Mouse (Mus musculus) heart, embryonic 14.5 days (tissue): Measurements from ENCODE around the gene Rap1a. TPM values are rescaled to one million over a fixed set of nuclear protein-coding genes. Genes with fewer than 3 reads are reported as not detected.

Experiments
- ATAC-seq: fragments of 200-750 bp; cut with Nextera tagmentation; 2 replicates; pipeline ENCODE4 v1.8.0; 2017; ENCODE audit warnings: low read depth, moderate TSS enrichment; ENCODE audit not compliant: insufficient number of reproducible peaks, insufficient read depth, low FRiP score
- H3K27ac ChIP-seq, 2 experiments: fragments of 200-500 bp in 1 of 2; fragments of 300-500 bp in 1 of 2; sonication (generic) in 1 of 2; replicated peaks in 1 of 2; 2 replicates each; pipeline ENCODE4 v1.5.1; 2012 to 2014; ENCODE audit warnings: low read depth in 2 of 2, low read length in 2 of 2, control low read depth in 1 of 2, mild to moderate bottlenecking in 1 of 2, mixed read lengths in 1 of 2; ENCODE audit not compliant: control insufficient read depth in 1 of 2, insufficient read depth in 1 of 2
- H3K27me3 ChIP-seq: fragments of 300-500 bp; sonication (generic); 2 replicates; pipeline ENCODE4 v1.6.1; 2014; ENCODE audit warnings: mild to moderate bottlenecking, low read length, control low read depth; ENCODE audit not compliant: control insufficient read depth, insufficient read depth
- H3K36me3 ChIP-seq: fragments of 300-500 bp; sonication (generic); 2 replicates; pipeline ENCODE4 v1.6.1; 2014; ENCODE audit warnings: mild to moderate bottlenecking, control low read depth, low read length, mixed read lengths; ENCODE audit not compliant: control insufficient read depth, insufficient read depth
- H3K4me1 ChIP-seq, 2 experiments: fragments of 200-500 bp in 1 of 2; fragments of 300-500 bp in 1 of 2; sonication (generic) in 1 of 2; 2 replicates each; pipeline ENCODE4 v1.6.1; 2012 to 2014; ENCODE audit warnings: low read length in 2 of 2, control low read depth in 1 of 2, mixed read lengths in 1 of 2; ENCODE audit not compliant: control insufficient read depth in 2 of 2, insufficient read depth in 2 of 2
- H3K4me2 ChIP-seq: fragments of 300-500 bp; sonication (generic); 2 replicates; pipeline ENCODE4 v1.6.1; 2014; ENCODE audit warnings: mild to moderate bottlenecking, low read length
- H3K4me3 ChIP-seq, 2 experiments: fragments of 200-500 bp in 1 of 2; fragments of 300-500 bp in 1 of 2; sonication (generic) in 1 of 2; 2 replicates each; pipeline ENCODE4 v1.5.1; 2012 to 2014; ENCODE audit warnings: low read length in 2 of 2, mild to moderate bottlenecking in 2 of 2, control low read depth in 1 of 2, low read depth in 1 of 2, moderate library complexity in 1 of 2; ENCODE audit not compliant: control insufficient read depth in 1 of 2, insufficient read depth in 1 of 2
- H3K9ac ChIP-seq: fragments of 300-500 bp; sonication (generic); 2 replicates; pipeline ENCODE4 v1.6.1; 2014; ENCODE audit warnings: mild to moderate bottlenecking, low read length
- H3K9me3 ChIP-seq: fragments of 300-500 bp; sonication (generic); 2 replicates; pipeline ENCODE4 v1.6.1; 2016; ENCODE audit warnings: low read length, control low read depth; ENCODE audit not compliant: control insufficient read depth
- WGBS: fragments of 180-500 bp; shearing (Covaris S2); extraction: QIAGEN DNeasy Blood & Tissue Kit; methylation state at CpG from one replicate; pipeline ENCODE4 v1.1.7; 2014; 5-methylcytosine and 5-hydroxymethylcytosine counted together
- polyA plus RNA-seq: library from polyadenylated mRNA; unstranded; fragments of >200 nt; fragmentation: Nextera tagmentation; extraction: Ambion mirVana; gene quantifications from 2 replicates; pipeline ENCODE4 v1.2.1, GENCODE M21; 2014

Gene Rap1a
- polyA plus RNA-seq, 1 experiment from 2014 or later = 77.3 TPM

DNA sequence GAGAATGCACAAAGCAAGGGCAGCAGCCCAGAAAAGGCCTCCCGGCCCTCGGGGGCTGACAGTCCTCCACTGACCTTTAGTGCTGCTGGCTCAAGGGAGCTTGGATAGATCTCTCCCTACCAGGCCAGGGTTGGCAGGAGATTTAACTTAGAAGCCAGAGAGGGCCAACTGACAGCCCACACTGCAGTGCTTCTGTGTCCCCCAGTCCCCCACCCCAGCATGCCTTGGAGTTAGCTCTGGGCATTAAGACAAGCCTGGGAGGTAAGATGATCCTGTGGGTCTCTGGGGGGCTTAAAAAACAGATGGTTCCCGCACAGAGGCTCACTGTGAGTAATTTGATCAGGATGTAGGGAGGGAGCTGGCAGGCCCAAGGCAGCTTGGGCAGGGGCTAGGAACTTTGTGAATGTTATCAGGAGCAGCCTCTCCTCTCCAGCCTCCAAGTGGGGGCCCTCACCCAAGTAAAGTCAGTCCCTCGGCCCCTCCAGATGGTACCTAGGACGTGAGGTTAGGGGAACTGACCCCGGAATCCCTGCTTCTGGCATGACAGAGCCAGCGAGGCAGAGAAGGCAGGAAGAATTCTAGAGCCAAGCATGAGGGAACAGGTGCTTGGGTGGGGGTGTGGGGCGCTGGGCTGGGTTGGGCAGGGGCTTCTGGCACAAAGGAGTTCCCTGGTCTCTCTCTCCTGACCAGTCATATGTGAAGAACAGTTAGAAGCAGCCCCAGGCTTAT, 86.9 kb downstream of the Rap1a start:
- ATAC-seq = no peak
- peaks cover 2% of the 10 kb centered on the region; the same call in 1 of the 2 replicates for H3K36me3 ChIP-seq
- H3K4me2 ChIP-seq = no peak overlapping the region
- H3K4me1 ChIP-seq = peaks cover 19 to 26% of the 10 kb centered on the region in 2 experiments
- WGBS = 21% methylated on average over 7 of the region's 8 CpGs
- H3K27me3 ChIP-seq = no peaks in the 10 kb centered on the region
- H3K27ac ChIP-seq = peak overlapping the region in 1 of 2 experiments; percentile 27; a peak in 1 of 4 replicates
- H3K4me3 ChIP-seq = no peak overlapping the region
- H3K9me3 ChIP-seq = no peaks in the 10 kb centered on the region
- peak overlapping the region; percentile 31; the same call in 1 of the 2 replicates for H3K9ac ChIP-seq

DNA sequence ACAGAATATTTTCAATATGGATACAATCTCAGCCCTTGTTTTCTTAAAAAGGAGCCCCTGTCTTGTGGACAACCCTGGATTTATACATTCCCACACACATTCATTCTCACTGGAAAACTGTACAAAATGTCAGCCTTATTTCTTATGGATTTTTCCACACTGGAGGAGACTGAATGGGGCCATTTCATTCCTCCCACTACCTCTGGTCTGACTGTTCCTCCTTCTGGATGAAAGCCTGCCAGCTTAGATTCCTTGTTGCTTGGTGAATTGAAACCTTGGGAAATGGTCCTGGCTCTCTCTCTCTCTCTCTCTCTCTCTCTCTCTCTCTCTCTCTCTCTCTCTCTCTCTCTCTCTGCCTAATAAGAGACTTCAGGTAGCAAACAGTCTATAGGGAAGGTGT, 88.3 kb downstream of the Rap1a start:
- Histone ChIP-seq H3K4me2 (no peak overlapping the region), H3K4me1 (peaks cover 17 to 27% of the 10 kb centered on the region in 2 experiments), H3K36me3 (peaks cover 2% of the 10 kb centered on the region; the same call in 1 of the 2 replicates), H3K9ac (no peak overlapping the region), H3K4me3 (no peak overlapping the region), H3K9me3 (no peaks in the 10 kb centered on the region), H3K27ac (no peak overlapping the region), H3K27me3 (no peaks in the 10 kb centered on the region)
- no peak for ATAC-seq

DNA sequence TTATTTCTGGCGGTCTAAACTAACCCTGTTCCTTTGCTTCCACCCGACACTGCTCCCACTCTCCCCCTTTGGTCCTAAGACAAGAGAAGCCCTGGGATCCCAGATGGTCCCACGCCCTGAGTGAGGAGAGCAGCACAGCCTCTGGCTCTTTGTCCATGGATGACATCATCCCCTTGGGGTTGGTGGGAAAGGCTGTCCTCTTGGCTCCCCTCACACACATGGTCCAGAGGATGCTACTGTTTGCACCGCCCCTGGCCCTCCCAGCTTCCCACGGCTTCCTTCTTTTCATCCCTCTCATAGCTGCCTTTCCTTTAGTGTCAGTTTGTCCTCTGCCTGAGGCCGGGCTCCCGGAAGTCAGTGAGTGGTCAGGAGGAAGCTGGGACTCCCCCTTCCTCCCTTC, 89.4 kb downstream of the Rap1a start:
- no peak overlapping the region for H3K4me3 ChIP-seq
- 54% methylated on average over 7 of the region's 7 CpGs for WGBS
- no peak overlapping the region for H3K9ac ChIP-seq
- H3K4me1 ChIP-seq = peaks cover 17 to 31% of the 10 kb centered on the region in 2 experiments
- H3K27me3 ChIP-seq = no peaks in the 10 kb centered on the region
- H3K9me3 ChIP-seq = no peaks in the 10 kb centered on the region
- no peak overlapping the region for H3K27ac ChIP-seq
- no peak for ATAC-seq
- no peak overlapping the region for H3K4me2 ChIP-seq
- peaks cover 2% of the 10 kb centered on the region; the same call in 1 of the 2 replicates for H3K36me3 ChIP-seq

DNA sequence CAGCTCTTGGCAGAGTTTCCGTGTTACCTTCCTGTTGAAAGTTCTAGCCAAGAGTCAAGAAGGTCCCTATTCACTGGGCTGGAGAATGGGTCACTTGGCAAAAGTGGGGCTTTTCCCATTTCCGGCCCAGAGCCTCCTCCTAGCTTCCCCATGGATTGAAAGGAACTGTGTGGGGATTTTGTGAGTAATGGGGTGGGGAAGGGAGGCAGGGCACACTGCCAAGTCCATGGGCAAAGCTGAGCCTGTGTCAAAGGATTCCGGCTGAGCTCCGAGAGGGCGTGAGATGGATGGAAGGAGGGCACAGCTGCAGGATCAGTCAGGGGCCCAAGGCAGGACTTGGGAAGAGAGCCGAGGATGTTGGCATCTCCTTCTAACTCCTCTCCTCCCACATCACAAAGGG, 90.9 kb downstream of the Rap1a start:
- Histone ChIP-seq H3K27me3 (no peaks in the 10 kb centered on the region), H3K36me3 (no peaks in the 10 kb centered on the region), H3K4me2 (no peak overlapping the region), H3K4me1 (peaks cover 17 to 45% of the 10 kb centered on the region in 2 experiments), H3K27ac (no peak overlapping the region), H3K9ac (no peak overlapping the region), H3K4me3 (no peak overlapping the region), H3K9me3 (no peaks in the 10 kb centered on the region)
- WGBS = 61% methylated on average over 6 of the region's 6 CpGs
- no peak for ATAC-seq

DNA sequence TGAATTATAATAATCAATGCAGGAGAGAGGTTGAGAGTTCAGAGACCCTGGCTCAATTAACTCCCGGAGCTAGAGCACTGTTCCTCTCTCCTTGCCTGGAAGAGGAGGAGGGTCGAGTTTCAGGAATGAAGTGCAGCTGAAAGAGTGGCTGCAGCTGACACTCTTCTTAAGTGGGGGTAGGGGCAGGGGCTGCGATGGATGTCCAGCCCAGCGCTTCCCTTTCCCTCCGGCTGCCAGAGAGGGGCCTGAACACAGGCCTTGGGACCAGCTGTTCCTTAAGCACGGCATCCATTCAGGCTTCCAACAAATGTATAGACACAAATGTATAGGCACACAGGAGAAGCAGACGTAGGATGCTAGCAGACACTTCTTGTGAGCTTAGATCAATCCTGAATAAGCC, 93.5 kb downstream of the Rap1a start:
- Histone ChIP-seq H3K4me3 (no peak overlapping the region), H3K4me1 (peaks cover 12 to 38% of the 10 kb centered on the region in 2 experiments), H3K4me2 (no peak overlapping the region), H3K36me3 (no peaks in the 10 kb centered on the region), H3K9ac (no peak overlapping the region), H3K27ac (no peak overlapping the region), H3K9me3 (no peaks in the 10 kb centered on the region), H3K27me3 (no peaks in the 10 kb centered on the region)
- ATAC-seq = no peak
- 38% methylated on average over 7 of the region's 7 CpGs for WGBS

DNA sequence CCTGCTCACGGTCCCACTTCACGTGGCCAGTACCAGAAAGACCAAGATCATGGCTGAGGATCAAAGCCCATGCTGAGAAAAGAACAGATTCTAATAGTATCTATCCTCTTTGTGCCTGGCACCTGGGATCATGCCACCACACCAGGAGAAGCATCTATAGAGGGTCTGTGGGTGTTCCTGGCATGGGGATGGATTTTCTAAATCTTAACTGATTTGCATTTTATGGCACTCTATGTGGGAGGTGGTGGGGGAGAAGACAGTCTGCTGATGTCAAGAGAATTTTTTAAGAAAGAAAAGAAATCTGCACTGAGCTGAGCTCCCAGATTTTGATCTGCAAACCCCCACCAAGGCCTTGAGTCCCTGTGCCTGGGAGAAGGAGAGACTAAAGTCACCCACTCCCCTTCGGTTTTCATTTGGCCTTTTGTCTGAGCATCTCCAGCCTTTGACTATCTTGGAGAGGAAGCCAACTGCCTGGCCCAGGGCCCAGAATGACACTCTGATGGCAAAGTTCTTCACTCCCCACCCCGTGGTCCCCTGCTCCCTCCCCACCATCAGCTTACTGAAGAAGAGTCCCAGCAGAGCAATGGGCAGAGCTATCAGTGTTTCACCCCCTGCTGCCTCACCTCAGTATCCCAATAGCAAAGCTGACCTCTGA, 94.6 kb downstream of the Rap1a start:
- H3K9ac ChIP-seq = no peak overlapping the region
- H3K36me3 ChIP-seq = no peaks in the 10 kb centered on the region
- H3K9me3 ChIP-seq = no peaks in the 10 kb centered on the region
- H3K27ac ChIP-seq = no peak overlapping the region
- no peaks in the 10 kb centered on the region for H3K27me3 ChIP-seq
- ATAC-seq = no peak
- H3K4me3 ChIP-seq = peak overlapping the region in 1 of 2 experiments; percentile 57; a peak in 1 of 4 replicates
- H3K4me1 ChIP-seq = peaks cover 17 to 43% of the 10 kb centered on the region in 2 experiments
- WGBS = 52% methylated on average over 4 of the region's 4 CpGs
- peak overlapping the region; percentile 98 for H3K4me2 ChIP-seq

DNA sequence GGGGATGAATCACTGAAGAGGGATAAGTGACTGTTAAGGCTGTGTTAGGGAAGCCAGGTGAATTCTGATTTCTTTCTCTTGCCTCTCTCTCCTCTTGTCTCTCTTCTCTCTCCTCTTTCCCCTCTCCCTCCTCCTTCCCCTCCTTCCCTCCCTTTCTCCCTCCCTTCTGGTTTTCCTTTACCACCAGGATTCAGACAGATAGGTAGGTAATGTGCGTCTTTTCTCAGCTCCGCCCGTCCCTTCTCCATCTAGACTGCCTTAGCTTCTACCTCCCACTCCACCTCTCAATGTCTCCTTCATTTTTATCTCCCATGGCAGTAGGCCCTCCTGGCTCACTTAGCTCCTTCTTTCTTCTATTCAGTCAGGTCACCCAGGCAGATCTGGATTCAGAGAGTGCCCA, 95.6 kb downstream of the Rap1a start:
- Histone ChIP-seq H3K36me3 (no peaks in the 10 kb centered on the region), H3K4me3 (peak overlapping the region; percentile 51 to 57), H3K27ac (no peak overlapping the region), H3K27me3 (no peaks in the 10 kb centered on the region), H3K9ac (peak overlapping the region; percentile 73), H3K4me2 (peak overlapping the region; percentile 98), H3K4me1 (peaks cover 21 to 52% of the 10 kb centered on the region in 2 experiments), H3K9me3 (no peaks in the 10 kb centered on the region)
- 30% methylated on average over 3 of the region's 3 CpGs for WGBS
- no peak for ATAC-seq
